Mouse (Mus musculus): ENCODE measurements around the gene Mto1. TPM values are rescaled to one million over a fixed set of nuclear protein-coding genes. Genes with fewer than 3 reads are reported as not detected.

The Mto1 gene
- total RNA-seq, 2 experiments from 2014 or later = 24.5 to 25.5 TPM

Small RNA genes lying within 50 kb of the gene (microRNA-seq; reads per million reads assigned to microRNA genes)
- not detected for gene Gm26377

Other genes starting within 250 kb of the Mto1 start
- gene Gsta1, start 217.6 kb upstream of the Mto1 start, total RNA-seq (2021) = under 1 TPM in 1 of 2 experiments, not detected in 1; 0.39 TPM
- gene Gm3776, start 191.1 kb upstream of the Mto1 start, total RNA-seq (2021) = under 1 TPM; 0.39 to 0.89 TPM
- gene Gm10639, start 158.3 kb upstream of the Mto1 start, total RNA-seq (2021) = not detected
- gene Omt2a, start 133.4 kb upstream of the Mto1 start, total RNA-seq (2021) = not detected
- not detected for gene Omt2b, start 120.6 kb upstream of the Mto1 start, total RNA-seq (2021)
- gene Gsta2, start 92.4 kb upstream of the Mto1 start, total RNA-seq (2021) = 1 to 10 TPM in 1 of 2 experiments, under 1 TPM in 1; 0.45 to 1.2 TPM
- not detected for gene Dppa5a, start 80.0 kb upstream of the Mto1 start, total RNA-seq (2021)
- gene Ooep, start 69.5 kb upstream of the Mto1 start, total RNA-seq (2021) = not detected
- gene Ddx43, start 52.4 kb upstream of the Mto1 start, total RNA-seq (2021) = not detected
- gene Cgas, start 5.0 kb upstream of the Mto1 start, total RNA-seq (2021) = under 1 TPM; 0.45 to 0.55 TPM
- not detected for gene Gm17324, start 578 bp downstream of the Mto1 start, total RNA-seq (2021)
- gene Eef1a1, start 40.9 kb downstream of the Mto1 start, total RNA-seq (2021) = 1,000 to 10,000 TPM; 1,031 to 1,197 TPM
- gene Slc17a5, start 139.8 kb downstream of the Mto1 start, total RNA-seq (2021) = 1 to 10 TPM; 5.2 to 6.0 TPM
- 1 to 10 TPM; 1.3 to 1.8 TPM for gene Cd109, start 167.3 kb downstream of the Mto1 start, total RNA-seq (2021)

All from heart, postnatal 25 days (tissue).